Mouse (Mus musculus) testis, postnatal 14 days (tissue): Measurements from ENCODE around the gene Mccc2.
A peak's percentile ranks its signal among the peaks of the same experiment; 100 is the strongest.

Experiments
- DNase-seq: peaks from one replicate; pipeline ENCODE4 v3.0.0; 2021; ENCODE audit warnings: low spot score

The Mccc2 gene

GRCm38 (mm10) chr13:99938606-99939319 is 76.7 kb downstream of the Mccc2 start:
- DNase-seq: no peak

- no peak for DNase-seq
These were observed 77.7 kb downstream of the Mccc2 start for GRCm38 (mm10) chr13:99937741-99938140.

- DNase-seq: no peak
These were observed 83.0 kb downstream of the Mccc2 start for GRCm38 (mm10) chr13:99932406-99932805.

DNA sequence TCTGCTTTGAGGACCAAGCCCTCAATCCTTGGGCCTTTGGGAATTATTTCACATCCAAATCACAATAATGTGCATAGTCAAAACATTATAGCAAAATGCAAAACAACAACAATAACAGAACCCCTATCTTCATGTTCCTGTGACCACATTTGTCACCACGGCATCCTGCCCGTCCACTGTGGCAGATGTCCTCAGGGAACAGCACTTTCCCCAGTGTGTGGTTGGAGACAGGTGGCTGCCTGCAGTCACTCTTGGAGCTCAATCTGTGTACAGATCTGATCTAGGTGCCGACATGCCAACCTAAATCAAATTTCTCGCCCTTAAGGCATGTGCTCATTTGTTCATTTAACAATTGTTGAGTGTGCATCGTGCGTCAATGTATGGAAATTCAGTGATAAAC is 83.9 kb downstream of the Mccc2 start:
- DNase-seq: no peak

DNA sequence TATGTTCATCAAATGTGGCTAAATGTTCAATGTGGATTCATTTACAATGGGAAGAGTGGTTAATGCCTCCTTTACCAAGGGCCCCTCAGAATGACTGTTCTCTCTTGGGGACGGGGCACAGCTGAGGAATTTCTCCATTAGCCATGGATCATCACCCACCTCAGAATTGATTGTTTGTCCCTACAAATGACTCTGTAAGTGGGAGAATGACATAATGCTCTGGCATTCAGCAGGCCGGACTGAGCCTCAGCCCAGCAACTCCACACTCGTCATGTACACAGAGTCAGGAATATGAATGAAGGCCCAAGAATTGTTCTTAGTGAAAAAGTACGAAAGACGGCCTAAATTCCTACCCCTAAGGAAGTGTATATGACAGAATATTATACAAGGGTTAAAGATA is 89.2 kb downstream of the Mccc2 start:
- DNase-seq: no peak

GRCm38 (mm10) chr13:99915632-99916031 is 99.8 kb downstream of the Mccc2 start:
- DNase-seq: no peak

GRCm38 (mm10) chr13:99900965-99901364 is 114.5 kb downstream of the Mccc2 start, which contains the start of gene Cartpt:
Gene Cartpt, minus strand, starts transcription at chr13:99901091.
- no peak for DNase-seq

DNA sequence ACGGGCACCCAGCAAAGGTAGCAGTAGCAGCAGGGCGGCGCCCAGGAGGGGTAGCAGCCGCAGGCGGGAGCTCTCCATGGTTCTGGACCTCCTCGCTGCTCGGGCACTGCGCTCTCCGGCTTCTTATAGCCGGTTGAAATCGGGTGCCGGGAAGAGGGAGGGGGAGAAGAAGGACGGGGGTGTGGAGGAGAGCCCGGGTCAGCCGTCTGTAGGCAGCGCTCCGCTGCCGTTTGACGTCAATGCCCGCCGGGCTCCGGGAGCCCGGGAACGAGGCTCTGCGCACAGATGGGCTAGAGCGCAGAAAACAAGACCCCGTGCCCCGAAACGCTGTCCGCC is 114.9 kb downstream of the Mccc2 start:
- DNase-seq: peak; percentile 64

GRCm38 (mm10) chr13:99899670-99900556 is 115.5 kb downstream of the Mccc2 start:
- DNase-seq: no peak

DNA sequence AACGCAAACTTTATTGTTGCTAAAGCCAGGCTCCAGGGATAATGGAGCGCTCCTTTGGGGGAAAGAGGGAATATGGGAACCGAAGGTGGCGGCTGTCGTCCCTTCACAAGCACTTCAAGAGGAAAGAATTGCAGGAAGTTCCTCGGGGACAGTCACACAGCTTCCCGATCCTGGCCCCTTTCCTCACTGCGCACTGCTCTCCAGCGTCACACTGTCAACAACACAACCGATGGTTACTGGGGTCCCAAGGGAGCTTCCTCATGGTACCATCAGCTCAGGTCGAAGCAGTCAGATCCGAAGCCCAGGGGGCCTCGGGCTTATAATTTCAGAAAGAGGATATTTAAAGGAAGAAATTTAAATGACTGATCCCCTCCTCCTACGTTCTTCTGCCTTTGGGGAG is 116.6 kb downstream of the Mccc2 start:
- no peak for DNase-seq
